Mouse (Mus musculus) ovary, adult 18-20 months (tissue): ENCODE data around the gene Ryr1.
"Not testable (repeated sequence)": the region's sequence is repeated elsewhere in the genome, so short reads cannot be mapped to it uniquely, and the experiment has no call there.

ENCODE experiments used
- DNase-seq: peaks from one replicate; pipeline ENCODE4 v3.0.0; 2022; ENCODE audit warnings: low spot score, mixed read lengths

The Ryr1 gene

GRCm38 (mm10) chr7:29146625-29147367, 21.8 kb upstream of the Ryr1 start:
- no peak for DNase-seq

- DNase-seq, result no peak
Observed at GRCm38 (mm10) chr7:29144006-29144405, 19.0 kb upstream of the Ryr1 start.

GRCm38 (mm10) chr7:29141416-29141815, 16.4 kb upstream of the Ryr1 start:
- DNase-seq, result no peak

- DNase-seq, result not testable (repeated sequence)
Observed at GRCm38 (mm10) chr7:29139237-29139636, 14.3 kb upstream of the Ryr1 start.

- DNase-seq, result peak; percentile 74
Observed at GRCm38 (mm10) chr7:29137429-29137828, 12.4 kb upstream of the Ryr1 start.

GRCm38 (mm10) chr7:29134693-29135386, 9.9 kb upstream of the Ryr1 start, which contains the start of gene Rasgrp4:
Rasgrp4 (plus strand) TSS chr7:29134851.
- DNase-seq, result no peak

GRCm38 (mm10) chr7:29134230-29134629, 9.3 kb upstream of the Ryr1 start:
- no peak for DNase-seq

GRCm38 (mm10) chr7:29128725-29129124, 3.7 kb upstream of the Ryr1 start:
- no peak for DNase-seq

GRCm38 (mm10) chr7:29126173-29126915, 1.4 kb upstream of the Ryr1 start:
- peak; percentile 25 for DNase-seq

GRCm38 (mm10) chr7:29123531-29124358, 1.2 kb downstream of the Ryr1 start:
- DNase-seq, result no peak

- DNase-seq, result no peak
Observed at GRCm38 (mm10) chr7:29122821-29123220, 2.2 kb downstream of the Ryr1 start.

- DNase-seq, result no peak
Observed at GRCm38 (mm10) chr7:29119526-29119925, 5.5 kb downstream of the Ryr1 start.

- no peak for DNase-seq
Observed at GRCm38 (mm10) chr7:29118142-29118851, 6.7 kb downstream of the Ryr1 start.

- peak; percentile 65 for DNase-seq
Observed at GRCm38 (mm10) chr7:29108992-29109955, 15.7 kb downstream of the Ryr1 start.

- DNase-seq, result no peak
Observed at GRCm38 (mm10) chr7:29101286-29102017, 23.5 kb downstream of the Ryr1 start.

- DNase-seq, result no peak
Observed at GRCm38 (mm10) chr7:29097131-29097530, 27.8 kb downstream of the Ryr1 start.

GRCm38 (mm10) chr7:29088817-29089216, 36.2 kb downstream of the Ryr1 start:
- DNase-seq, result no peak

GRCm38 (mm10) chr7:29086902-29087301, 38.1 kb downstream of the Ryr1 start:
- no peak for DNase-seq

- no peak for DNase-seq
Observed at GRCm38 (mm10) chr7:29085981-29086380, 39.0 kb downstream of the Ryr1 start.
